Mouse (Mus musculus): ENCODE data around the gene Fhdc1. TPM values are rescaled to one million over a fixed set of nuclear protein-coding genes. Genes with fewer than 3 reads are reported as not detected.

Fhdc1 gene
- total and polyA plus RNA-seq, 2 experiments from 2014 or later: 0.71 to 1.5 TPM

- H3K4me1 ChIP-seq (ENCODE audit: control insufficient read depth, insufficient read depth): no peaks in the 10 kb centered on the region
- H3K4me3 ChIP-seq (ENCODE audit: low read depth, low read length): peak overlapping the region; percentile 65
- TF ChIP-seq CTCF (IDR thresholded peaks at IDR 0.05; ENCODE audit: low read depth): no peak
- H3K27me3 ChIP-seq (ENCODE audit: control insufficient read depth, insufficient read depth, low read length): peaks cover 35% of the 10 kb centered on the region
- H3K9ac ChIP-seq (replicated peaks; ENCODE audit: low read depth, low read length): peak overlapping the region; percentile 37
- H3K36me3 ChIP-seq (replicated peaks; ENCODE audit: control insufficient read depth, insufficient read depth, low read length): no peaks in the 10 kb centered on the region
- DNase-seq (ENCODE audit: low spot score) (no peak), ATAC-seq (ENCODE audit: insufficient read depth, low read depth) (peak; percentile 59; the same call in 1 of the 2 replicates)
- peak overlapping the region; percentile 98 for H3K4me2 ChIP-seq (ENCODE audit: low read depth, low read length)
- no peaks in the 10 kb centered on the region for H3K9me3 ChIP-seq (replicated peaks; ENCODE audit: control insufficient read depth, low read length)
- H3K27ac ChIP-seq (ENCODE audit: low read depth): no peak overlapping the region
- 1% methylated on average over 61 of the region's 61 CpGs for WGBS
Observed at GRCm38 (mm10) chr3:84479293-84480005, 780 bp downstream of the Fhdc1 start.

DNA sequence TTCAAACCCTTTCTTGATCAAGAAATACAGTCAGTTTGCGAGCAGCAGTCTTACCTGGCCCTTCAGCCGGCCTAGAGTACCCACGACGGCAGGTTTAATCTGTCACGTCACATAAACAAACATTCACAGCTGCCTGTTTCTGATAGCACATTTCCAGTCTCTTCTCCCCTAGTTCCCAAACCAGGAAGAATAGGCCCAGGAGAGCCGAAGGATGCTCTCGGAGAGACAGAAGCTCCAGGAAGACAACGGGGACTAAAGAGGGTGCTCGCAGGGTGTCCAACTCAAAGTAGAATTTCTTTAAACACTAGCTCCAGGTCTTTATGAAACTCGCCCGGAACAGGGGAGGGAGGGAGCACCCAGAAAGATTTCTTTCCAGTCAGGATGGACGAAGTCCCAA is 1.3 kb downstream of the Fhdc1 start:
- H3K4me1 ChIP-seq (ENCODE audit: control insufficient read depth, insufficient read depth): no peaks in the 10 kb centered on the region
- 19% methylated on average over 11 of the region's 12 CpGs for WGBS
- H3K9me3 ChIP-seq (replicated peaks; ENCODE audit: control insufficient read depth, low read length): no peaks in the 10 kb centered on the region
- no peak overlapping the region for H3K9ac ChIP-seq (replicated peaks; ENCODE audit: low read depth, low read length)
- DNase-seq (ENCODE audit: low spot score) (no peak), ATAC-seq (ENCODE audit: insufficient read depth, low read depth) (no peak)
- peaks cover 35% of the 10 kb centered on the region for H3K27me3 ChIP-seq (ENCODE audit: control insufficient read depth, insufficient read depth, low read length)
- peak overlapping the region; percentile 65 for H3K4me3 ChIP-seq (ENCODE audit: low read depth, low read length)
- TF ChIP-seq CTCF (IDR thresholded peaks at IDR 0.05; ENCODE audit: low read depth) (no peak), EP300 (IDR thresholded peaks at IDR 0.05; ENCODE audit: low read depth) (no peak)
- no peak overlapping the region for H3K27ac ChIP-seq (ENCODE audit: low read depth)
- H3K4me2 ChIP-seq (ENCODE audit: low read depth, low read length): peak overlapping the region; percentile 98
- H3K36me3 ChIP-seq (replicated peaks; ENCODE audit: control insufficient read depth, insufficient read depth, low read length): no peaks in the 10 kb centered on the region

DNA sequence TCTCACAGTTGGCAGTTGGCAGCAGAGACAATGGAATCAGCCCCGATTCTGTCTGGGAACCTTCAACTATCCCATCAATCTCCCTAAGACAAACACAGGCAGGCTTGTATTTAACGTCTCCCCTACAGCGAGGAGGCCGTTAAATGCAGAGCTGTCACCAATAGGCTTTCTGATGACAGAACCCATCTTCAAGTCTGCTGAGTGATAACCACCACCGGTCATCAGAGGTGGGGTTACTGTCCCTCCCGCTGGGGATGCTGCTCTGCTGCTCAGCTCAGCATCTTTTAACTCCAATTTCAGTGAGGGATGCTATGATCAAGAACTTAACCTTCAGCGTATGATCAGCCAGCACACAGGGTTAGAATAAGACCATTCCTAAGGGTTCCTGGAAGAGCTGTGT is 2.0 kb downstream of the Fhdc1 start:
- ATAC-seq (ENCODE audit: insufficient read depth, low read depth) (no peak), DNase-seq (ENCODE audit: low spot score) (no peak)
- no peak overlapping the region for H3K4me2 ChIP-seq (ENCODE audit: low read depth, low read length)
- no peak overlapping the region for H3K4me3 ChIP-seq (ENCODE audit: low read depth, low read length)
- H3K36me3 ChIP-seq (replicated peaks; ENCODE audit: control insufficient read depth, insufficient read depth, low read length): no peaks in the 10 kb centered on the region
- no peak for TF ChIP-seq EP300 (IDR thresholded peaks at IDR 0.05; ENCODE audit: low read depth)
- TF ChIP-seq CTCF (IDR thresholded peaks at IDR 0.05; ENCODE audit: low read depth): no peak
- WGBS: 26% methylated on average over 7 of the region's 7 CpGs
- peaks cover 35% of the 10 kb centered on the region for H3K27me3 ChIP-seq (ENCODE audit: control insufficient read depth, insufficient read depth, low read length)
- H3K9me3 ChIP-seq (replicated peaks; ENCODE audit: control insufficient read depth, low read length): no peaks in the 10 kb centered on the region
- no peaks in the 10 kb centered on the region for H3K4me1 ChIP-seq (ENCODE audit: control insufficient read depth, insufficient read depth)
- H3K9ac ChIP-seq (replicated peaks; ENCODE audit: low read depth, low read length): no peak overlapping the region
- H3K27ac ChIP-seq (ENCODE audit: low read depth): no peak overlapping the region

DNA sequence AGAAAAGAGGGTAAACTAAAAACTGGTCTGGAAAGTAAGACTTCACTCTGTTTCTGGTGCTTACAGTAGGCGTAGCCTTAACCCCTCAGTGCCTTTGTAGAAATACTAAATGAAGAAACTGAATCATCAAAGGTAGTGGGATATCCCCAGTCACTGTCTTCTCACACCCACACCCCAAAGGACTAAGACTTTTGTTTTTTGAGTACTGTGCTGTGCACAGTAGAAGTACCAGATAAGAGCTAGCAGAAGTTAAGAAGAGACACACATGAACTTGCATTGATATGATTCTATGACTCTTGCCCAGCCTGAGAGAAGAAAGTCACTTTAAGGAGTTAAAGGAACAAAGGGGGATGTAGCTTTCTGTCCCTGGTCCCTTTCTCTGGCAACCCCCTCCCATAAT is 2.7 kb downstream of the Fhdc1 start:
- TF ChIP-seq EP300 (IDR thresholded peaks at IDR 0.05; ENCODE audit: low read depth) (no peak), CTCF (IDR thresholded peaks at IDR 0.05; ENCODE audit: low read depth) (no peak)
- H3K9me3 ChIP-seq (replicated peaks; ENCODE audit: control insufficient read depth, low read length): no peaks in the 10 kb centered on the region
- no peak for DNase-seq (ENCODE audit: low spot score)
- no peak overlapping the region for H3K27ac ChIP-seq (ENCODE audit: low read depth)
- H3K27me3 ChIP-seq (ENCODE audit: control insufficient read depth, insufficient read depth, low read length): peaks cover 35% of the 10 kb centered on the region
- WGBS: 94% methylated on average over 1 of the region's 1 CpGs
- no peak overlapping the region for H3K4me2 ChIP-seq (ENCODE audit: low read depth, low read length)
- H3K36me3 ChIP-seq (replicated peaks; ENCODE audit: control insufficient read depth, insufficient read depth, low read length): no peaks in the 10 kb centered on the region
- no peak for ATAC-seq (ENCODE audit: insufficient read depth, low read depth)
- H3K4me1 ChIP-seq (ENCODE audit: control insufficient read depth, insufficient read depth): 0 out of 2 replicates have a peak, but pooled peaks cover 7% of the 10 kb centered on the region
- H3K4me3 ChIP-seq (ENCODE audit: low read depth, low read length): no peak overlapping the region
- no peak overlapping the region for H3K9ac ChIP-seq (replicated peaks; ENCODE audit: low read depth, low read length)

DNA sequence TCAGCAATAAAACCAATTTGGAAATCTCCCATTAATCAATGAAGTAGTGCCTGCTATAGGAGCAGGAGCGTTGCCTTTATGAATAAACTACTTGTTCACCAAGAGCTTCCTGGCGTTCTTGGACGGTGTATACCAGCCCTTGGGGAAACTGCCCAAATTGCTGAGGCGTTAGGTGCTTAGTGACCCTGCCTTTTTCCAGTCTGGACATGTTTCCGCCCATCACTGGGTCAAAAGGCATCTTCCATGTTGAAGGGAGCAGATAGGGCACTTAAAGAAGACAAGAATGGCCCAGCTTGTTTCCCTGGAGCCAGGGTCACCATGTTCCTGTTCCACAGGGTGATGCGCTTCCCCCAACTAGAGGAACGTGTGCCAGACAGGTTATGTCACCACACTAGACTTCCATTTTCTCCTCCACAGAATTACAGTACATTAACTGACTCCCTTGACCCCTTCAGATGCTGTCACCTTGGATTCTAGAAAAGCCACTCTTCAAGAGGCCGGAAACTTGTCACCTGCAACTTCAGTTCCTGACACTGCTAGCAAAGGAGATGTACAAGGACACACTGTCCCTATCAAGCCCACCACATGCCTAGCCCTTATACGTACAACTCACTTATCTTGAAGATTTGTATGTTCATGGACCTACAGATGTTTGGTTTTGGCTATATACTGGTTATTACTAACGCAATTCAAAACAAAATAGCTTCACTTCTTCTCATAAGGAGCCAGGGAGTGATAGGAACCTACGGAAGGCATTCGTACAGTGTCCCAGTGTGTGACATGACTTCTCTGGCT is 5.1 kb downstream of the Fhdc1 start:
- H3K9ac ChIP-seq (replicated peaks; ENCODE audit: low read depth, low read length): no peak overlapping the region
- no peaks in the 10 kb centered on the region for H3K9me3 ChIP-seq (replicated peaks; ENCODE audit: control insufficient read depth, low read length)
- H3K4me3 ChIP-seq (ENCODE audit: low read depth, low read length): no peak overlapping the region
- H3K36me3 ChIP-seq (replicated peaks; ENCODE audit: control insufficient read depth, insufficient read depth, low read length): no peaks in the 10 kb centered on the region
- 86% methylated on average over 12 of the region's 12 CpGs for WGBS
- no peak for TF ChIP-seq CTCF (IDR thresholded peaks at IDR 0.05; ENCODE audit: low read depth)
- TF ChIP-seq EP300 (IDR thresholded peaks at IDR 0.05; ENCODE audit: low read depth): no peak
- DNase-seq (ENCODE audit: low spot score): no peak
- H3K27me3 ChIP-seq (ENCODE audit: control insufficient read depth, insufficient read depth, low read length): peaks cover 35% of the 10 kb centered on the region
- peaks cover 15% of the 10 kb centered on the region; the same call in 1 of the 2 replicates for H3K4me1 ChIP-seq (ENCODE audit: control insufficient read depth, insufficient read depth)
- no peak overlapping the region for H3K4me2 ChIP-seq (ENCODE audit: low read depth, low read length)
- no peak overlapping the region for H3K27ac ChIP-seq (ENCODE audit: low read depth)
- ATAC-seq (ENCODE audit: insufficient read depth, low read depth): no peak

All from heart, postnatal 0 days (tissue).